Mouse (Mus musculus) adrenal gland (tissue): Measurements from ENCODE around the gene Col26a1.

ENCODE experiments used
- intact Hi-C: fragments of 180-260 bp; cut with DNase I; formaldehyde crosslinking; loops from one replicate; pipeline ENCODE4 v1.15.1; 2025

Gene Col26a1

GRCm38 (mm10) chr5:136881380-136882009, 1.5 kb downstream of the Col26a1 start:
- intact Hi-C loops = loop anchor here (2.0 kb wide), 2 partner anchors 41 to 91 kb away; no protein-coding TSS in a partner anchor

GRCm38 (mm10) chr5:136880101-136880500, 2.9 kb downstream of the Col26a1 start:
- intact Hi-C loops = loop anchor here (2.0 kb wide), 2 partner anchors 39 to 89 kb away; no protein-coding TSS in a partner anchor

- intact Hi-C loops = no loop called here
These were observed 8.7 kb downstream of the Col26a1 start for GRCm38 (mm10) chr5:136874271-136874670.

GRCm38 (mm10) chr5:136872417-136872816, 10.6 kb downstream of the Col26a1 start:
- intact Hi-C loops = no loop called here

GRCm38 (mm10) chr5:136869451-136870114, 13.4 kb downstream of the Col26a1 start:
- intact Hi-C loops = no loop called here

GRCm38 (mm10) chr5:136867706-136868105, 15.3 kb downstream of the Col26a1 start:
- intact Hi-C loops = no loop called here

- intact Hi-C loops = no loop called here
These were observed 18.9 kb downstream of the Col26a1 start for GRCm38 (mm10) chr5:136863961-136864674.

- intact Hi-C loops = no loop called here
These were observed 19.7 kb downstream of the Col26a1 start for GRCm38 (mm10) chr5:136863276-136863675.

GRCm38 (mm10) chr5:136862806-136863205, 20.2 kb downstream of the Col26a1 start:
- intact Hi-C loops = no loop called here

- intact Hi-C loops = no loop called here
These were observed 21.6 kb downstream of the Col26a1 start for GRCm38 (mm10) chr5:136861191-136861940.

- intact Hi-C loops = no loop called here
These were observed 32.3 kb downstream of the Col26a1 start for GRCm38 (mm10) chr5:136850716-136851115.

GRCm38 (mm10) chr5:136846385-136847264, 36.4 kb downstream of the Col26a1 start:
- intact Hi-C loops = no loop called here

- intact Hi-C loops = no loop called here
These were observed 39.1 kb downstream of the Col26a1 start for GRCm38 (mm10) chr5:136843930-136844329.

GRCm38 (mm10) chr5:136840036-136840435, 43.0 kb downstream of the Col26a1 start:
- intact Hi-C loops = loop anchor here (2.0 kb wide), 1 partner anchor 41 kb away; no protein-coding TSS in a partner anchor

GRCm38 (mm10) chr5:136833053-136833452, 50.0 kb downstream of the Col26a1 start:
- intact Hi-C loops = no loop called here

- intact Hi-C loops = no loop called here
These were observed 52.9 kb downstream of the Col26a1 start for GRCm38 (mm10) chr5:136830156-136830555.

GRCm38 (mm10) chr5:136821971-136822370, 61.0 kb downstream of the Col26a1 start:
- intact Hi-C loops = no loop called here

- intact Hi-C loops = no loop called here
These were observed 62.1 kb downstream of the Col26a1 start for GRCm38 (mm10) chr5:136820911-136821310.

- intact Hi-C loops = no loop called here
These were observed 63.3 kb downstream of the Col26a1 start for GRCm38 (mm10) chr5:136819686-136820085.
